Mouse (Mus musculus) lung, adult 18-20 months (tissue): ENCODE data around the gene Rtp3.

Experiments
- DNase-seq, 2 experiments: peaks; one replicate each; pipeline ENCODE4 v3.0.0; 2022; ENCODE audit warnings: mixed read lengths in 2 of 2

The Rtp3 gene

DNA sequence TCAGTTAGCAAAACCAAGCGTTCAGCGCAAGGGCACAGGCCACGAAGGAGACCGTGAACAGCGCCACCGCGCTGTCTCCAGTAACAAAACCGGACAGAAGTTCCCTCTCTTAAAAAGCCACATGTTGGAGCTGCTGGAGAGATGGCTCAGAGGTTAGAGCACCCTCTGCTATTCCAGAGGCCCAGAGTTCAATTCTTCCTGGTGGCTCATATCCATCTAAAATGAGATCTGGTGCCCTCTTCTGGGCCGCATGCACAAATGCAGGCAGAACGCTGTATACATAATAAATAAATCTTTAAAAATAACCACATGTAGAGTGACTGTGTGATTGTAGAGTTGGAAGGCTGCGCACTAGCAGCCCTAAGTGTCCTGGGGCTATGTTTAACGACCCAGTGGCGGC lies 46.1 kb downstream of the Rtp3 start:
- DNase-seq, result no peak

DNA sequence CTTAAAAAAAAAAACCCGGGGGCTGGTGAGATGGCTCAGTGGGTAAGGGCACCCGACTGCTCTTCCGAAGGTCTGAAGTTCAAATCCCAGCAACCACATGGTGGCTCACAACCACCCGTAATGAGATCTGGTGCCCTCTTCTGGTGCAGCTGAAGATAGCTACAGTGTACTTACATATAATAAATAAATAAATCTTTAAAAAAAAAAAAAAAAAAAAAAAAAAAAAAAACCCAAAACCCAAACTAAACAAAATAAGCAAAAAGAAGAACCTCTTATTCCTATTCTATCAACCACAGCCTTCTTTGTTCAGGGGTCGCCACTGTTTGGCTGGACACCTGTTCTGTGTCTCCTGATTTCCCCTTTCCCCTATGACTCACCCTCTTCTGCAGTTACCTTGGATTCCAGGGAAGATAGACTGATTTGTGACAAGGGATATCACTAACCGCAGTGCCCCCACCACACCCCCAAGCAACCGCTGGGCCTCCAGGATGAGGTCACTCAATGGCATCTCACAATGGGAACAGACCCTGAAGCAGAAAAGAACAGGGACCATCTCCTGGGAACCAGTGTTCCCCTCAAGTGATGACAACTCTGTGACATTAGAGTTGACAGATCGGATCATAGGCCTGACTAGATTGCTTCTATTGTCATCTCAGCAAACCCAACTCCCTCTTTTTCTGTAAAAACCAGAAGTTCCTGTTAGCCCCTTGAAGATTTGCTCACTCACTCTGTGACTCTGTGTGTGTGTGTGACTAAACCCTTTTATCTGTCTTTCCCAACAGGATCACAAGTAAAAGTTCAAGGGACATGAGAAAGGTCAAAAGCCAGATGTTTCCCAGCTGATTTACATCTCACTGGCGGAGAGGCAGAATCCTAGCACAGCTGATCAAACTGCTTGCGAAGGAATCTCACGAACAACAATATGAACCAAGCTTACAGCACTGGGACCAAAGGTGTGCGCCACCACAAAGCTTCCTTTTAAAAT lies 52.6 kb downstream of the Rtp3 start:
- DNase-seq, result no peak

DNA sequence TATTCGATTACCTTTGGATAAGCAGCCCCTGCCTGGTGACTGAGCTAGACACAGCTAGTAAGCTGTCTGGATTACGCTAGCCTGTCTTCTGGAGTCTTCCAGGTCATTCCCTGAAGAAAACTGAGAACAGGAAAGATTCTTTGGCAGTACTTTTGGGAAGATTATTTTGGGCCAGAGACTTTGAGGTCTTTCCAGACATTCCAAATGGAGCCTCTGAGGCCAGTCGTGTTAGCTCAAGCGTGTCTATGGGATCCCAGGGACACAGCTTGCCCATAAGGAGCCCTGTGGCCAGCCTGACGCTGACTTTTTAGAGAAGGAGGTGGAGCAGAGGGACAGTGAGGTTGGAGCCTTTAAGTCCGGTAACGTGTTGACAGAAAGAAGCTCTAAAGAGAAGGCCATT lies 54.4 kb downstream of the Rtp3 start:
- no peak for DNase-seq
